Mouse (Mus musculus) ES-E14 (cell line): ENCODE results near the gene Gpr62.

Experiments
- CHD2 ChIP-seq: IDR thresholded peaks from 2 replicates; pipeline ENCODE4 v1.6.1; 2014; ENCODE audit warnings: mild to moderate bottlenecking, low read depth, low read length, inconsistent platforms
- HCFC1 ChIP-seq: IDR thresholded peaks from 2 replicates; pipeline ENCODE4 v1.6.1; 2012; ENCODE audit warnings: low read length, inconsistent platforms, borderline replicate concordance; ENCODE audit not compliant: insufficient read depth
- MAFK ChIP-seq: IDR thresholded peaks from 2 replicates; pipeline ENCODE4 v1.6.1; 2014; ENCODE audit warnings: mild to moderate bottlenecking, low read depth, low read length, inconsistent platforms; ENCODE audit not compliant: insufficient read depth
- ZC3H11A ChIP-seq: IDR thresholded peaks from 2 replicates; pipeline ENCODE4 v1.6.1; 2012; ENCODE audit warnings: low read depth, mild to moderate bottlenecking, inconsistent platforms, low read length, borderline replicate concordance
- ZNF384 ChIP-seq: IDR thresholded peaks from 2 replicates; pipeline ENCODE4 v1.6.1; 2012; ENCODE audit warnings: low read depth, low read length, inconsistent platforms

DNA sequence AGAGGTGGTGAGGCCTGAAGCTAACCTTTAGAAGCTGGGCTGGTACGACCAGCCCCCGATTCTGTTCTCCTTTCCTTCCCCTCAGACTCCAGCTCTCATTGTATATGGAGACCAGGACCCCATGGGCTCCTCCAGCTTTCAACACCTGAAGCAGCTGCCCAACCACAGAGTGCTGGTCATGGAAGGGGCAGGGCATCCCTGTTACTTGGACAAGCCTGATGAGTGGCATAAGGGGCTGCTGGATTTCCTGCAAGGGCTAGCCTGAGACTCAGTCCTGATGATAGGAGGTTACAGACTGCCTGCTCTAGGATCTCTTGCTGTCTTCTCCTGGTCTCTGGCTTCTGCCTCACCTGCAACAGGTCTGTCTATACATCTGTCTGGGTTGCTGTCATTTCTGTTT is 13.8 kb downstream of the Gpr62 start:
- TF ChIP-seq ZNF384 (no peak), CHD2 (no peak), MAFK (no peak), HCFC1 (no peak), ZC3H11A (no peak)
